Mouse (Mus musculus) R1 (cell line): ENCODE results near the gene Smtn.

Source experiments
- DNase-seq: peaks from one replicate; pipeline ENCODE4 v3.0.0-alpha.2; 2018; ENCODE audit warnings: low read depth, low spot score

Smtn gene

DNA sequence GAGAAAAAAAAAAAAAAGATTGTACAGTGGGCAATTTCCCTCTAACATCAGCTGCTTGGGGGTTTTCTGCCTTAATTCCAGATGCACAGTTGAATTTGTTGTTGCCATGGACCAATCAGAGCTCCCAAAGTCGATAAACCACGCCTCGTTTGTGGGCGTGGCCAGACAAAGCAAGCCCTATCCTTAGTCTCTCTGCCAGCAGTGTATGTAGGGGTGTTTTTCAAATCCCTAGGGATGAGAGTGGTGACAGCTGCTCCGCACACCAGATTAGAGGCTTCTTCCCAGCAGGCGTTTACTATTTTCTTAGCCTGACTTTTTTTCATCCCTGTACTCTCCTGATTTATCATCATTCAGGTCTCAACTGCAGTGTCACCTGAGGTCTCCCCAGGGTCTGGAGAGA is 7.6 kb upstream of the Smtn start:
- peak; percentile 96 for DNase-seq

DNA sequence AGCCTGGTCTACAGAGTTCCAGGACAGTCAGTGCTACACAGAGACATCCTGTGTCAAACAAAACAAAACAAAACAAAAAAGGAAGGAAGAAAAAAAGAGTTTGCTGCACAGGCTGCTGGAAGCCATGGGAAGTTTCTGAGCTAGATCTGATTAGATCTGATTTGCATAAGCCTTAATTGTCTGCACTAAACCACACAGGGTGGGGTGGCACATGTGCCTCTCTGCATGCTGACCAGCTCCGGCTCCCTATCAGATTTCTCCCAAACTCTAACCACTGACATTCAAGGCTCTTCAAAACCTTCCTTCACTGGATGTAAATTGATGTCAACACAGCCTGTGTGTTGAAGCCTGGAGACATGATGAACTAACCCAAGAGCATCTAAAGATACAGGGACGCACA is 6.6 kb upstream of the Smtn start:
- no peak for DNase-seq

DNA sequence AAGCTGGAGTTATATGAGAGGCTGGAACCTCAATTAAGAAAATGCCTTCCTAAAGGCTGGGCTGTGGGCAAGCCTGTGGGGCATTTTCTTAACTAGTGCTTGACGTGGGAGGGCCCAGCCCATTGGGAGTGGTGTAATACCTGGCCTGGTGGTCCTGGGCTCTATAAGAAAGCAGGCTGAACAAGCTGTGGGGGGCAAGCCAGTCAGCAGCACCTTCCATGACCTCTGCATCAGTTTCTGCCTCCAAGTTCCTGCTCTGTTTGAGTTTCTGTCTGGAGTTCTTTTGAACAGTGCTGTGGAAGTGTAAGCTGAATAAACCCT is 5.8 kb upstream of the Smtn start:
- no peak for DNase-seq

DNA sequence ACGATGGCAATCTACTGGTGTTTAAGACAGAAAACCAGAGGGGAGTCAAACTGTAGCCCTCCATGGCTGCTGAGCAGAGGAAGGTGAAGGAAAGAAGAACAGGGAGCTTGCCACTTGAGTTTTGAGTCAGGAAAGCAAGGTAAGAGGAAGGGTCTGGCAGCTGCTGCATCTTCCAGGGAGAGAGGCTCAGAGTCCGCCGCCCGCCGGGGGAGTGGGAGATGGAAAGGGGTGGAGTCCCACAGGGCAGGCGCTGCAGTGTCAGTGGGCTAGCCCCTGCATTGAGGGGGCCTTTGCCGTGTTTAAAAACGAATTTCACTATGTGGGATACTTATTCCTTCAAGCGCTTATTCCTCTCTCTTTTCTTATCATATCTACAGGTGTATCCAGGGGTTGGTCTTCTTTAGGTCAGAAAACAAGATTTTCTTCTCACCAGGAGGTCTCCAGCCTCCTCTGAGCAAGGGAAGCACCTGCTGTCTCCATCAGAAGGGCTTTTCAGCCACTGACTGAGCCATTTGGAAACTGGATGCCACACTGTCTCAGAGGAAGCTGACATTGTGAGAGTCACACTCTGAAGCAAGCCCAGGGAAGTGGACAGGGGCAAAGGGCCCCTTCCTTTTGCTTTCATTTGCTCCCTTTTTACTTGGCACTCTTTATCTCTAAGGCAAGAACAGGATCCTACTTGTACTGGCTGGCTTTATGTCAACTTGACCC is 5.3 kb upstream of the Smtn start:
- peak; percentile 41 for DNase-seq

DNA sequence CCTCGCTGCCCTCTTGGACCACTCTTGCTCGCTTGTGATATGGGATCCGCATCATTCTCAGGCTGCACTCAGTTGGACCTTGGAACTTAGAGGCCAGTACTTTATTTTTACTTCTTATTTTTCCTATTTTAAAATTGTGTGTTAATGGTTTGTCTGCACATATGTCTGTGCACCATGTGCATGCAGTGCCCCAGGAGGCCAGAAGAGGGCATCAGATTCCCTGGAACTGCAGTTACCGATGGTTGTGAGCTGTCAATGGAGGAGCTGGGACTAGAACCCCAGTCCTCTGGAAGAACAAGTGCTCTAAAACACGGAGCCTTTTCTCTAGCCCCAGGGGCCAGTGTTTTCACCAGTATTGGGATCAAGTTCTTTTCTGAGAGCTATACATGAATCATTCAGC is 4.0 kb upstream of the Smtn start:
- peak; percentile 46 for DNase-seq

DNA sequence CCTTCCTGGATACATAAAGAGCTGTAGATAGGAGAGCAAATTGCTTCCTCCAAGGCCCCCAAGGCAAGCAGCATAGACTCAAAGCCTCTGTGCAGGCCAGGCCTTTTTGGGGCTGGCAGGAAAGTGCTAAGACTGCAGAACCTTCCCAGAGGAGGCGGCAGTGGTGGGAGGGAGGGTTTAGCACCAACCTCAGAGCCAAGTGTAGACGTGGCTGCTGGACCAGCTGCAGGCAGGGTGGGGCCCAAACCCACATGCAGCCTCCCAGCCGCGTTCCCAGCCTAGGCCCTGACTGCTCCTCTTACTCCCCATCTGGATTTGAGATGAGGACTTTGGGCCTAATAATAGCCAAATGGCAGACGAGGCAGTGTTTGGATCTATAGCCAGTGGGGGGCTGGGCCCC is 2.6 kb upstream of the Smtn start:
- no peak for DNase-seq

DNA sequence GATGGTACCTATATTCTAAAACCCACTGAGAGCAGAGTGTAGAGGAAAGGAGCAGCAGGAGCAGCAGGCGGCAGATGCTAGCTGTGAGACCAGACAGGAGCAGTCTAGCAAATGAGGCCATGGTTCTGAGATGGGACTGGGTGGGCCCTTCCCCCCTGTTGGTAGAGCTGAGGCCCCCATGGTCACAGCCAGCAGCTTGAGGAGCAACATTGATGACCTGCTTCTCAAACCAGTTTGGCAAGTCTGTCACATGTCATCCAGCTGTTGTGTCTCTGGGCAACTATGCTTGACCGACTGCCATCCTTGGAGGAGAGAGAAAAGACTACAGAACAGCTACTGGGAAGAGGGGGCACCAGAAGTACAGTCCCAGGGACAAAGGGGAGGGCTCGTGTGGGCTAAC is 1.5 kb upstream of the Smtn start:
- no peak for DNase-seq

DNA sequence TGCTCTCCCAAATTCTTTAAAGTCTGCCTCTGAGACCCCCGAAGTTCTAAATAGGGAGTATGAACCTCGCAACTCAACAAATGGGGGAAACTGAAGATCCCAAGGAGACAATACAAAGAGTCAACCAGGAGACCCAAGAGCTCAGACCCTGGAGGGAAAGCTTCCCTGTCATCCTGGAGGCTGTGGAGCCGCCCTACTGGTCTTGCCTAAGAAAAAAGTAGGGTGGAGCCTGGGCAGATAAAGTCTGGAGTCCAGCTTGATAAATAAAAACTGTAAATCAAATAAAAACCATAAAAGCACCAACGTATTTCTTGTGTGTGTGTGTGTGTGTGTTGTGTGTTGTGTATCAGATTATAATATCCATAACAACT is 601 bp downstream of the Smtn start:
- peak; percentile 44 for DNase-seq

DNA sequence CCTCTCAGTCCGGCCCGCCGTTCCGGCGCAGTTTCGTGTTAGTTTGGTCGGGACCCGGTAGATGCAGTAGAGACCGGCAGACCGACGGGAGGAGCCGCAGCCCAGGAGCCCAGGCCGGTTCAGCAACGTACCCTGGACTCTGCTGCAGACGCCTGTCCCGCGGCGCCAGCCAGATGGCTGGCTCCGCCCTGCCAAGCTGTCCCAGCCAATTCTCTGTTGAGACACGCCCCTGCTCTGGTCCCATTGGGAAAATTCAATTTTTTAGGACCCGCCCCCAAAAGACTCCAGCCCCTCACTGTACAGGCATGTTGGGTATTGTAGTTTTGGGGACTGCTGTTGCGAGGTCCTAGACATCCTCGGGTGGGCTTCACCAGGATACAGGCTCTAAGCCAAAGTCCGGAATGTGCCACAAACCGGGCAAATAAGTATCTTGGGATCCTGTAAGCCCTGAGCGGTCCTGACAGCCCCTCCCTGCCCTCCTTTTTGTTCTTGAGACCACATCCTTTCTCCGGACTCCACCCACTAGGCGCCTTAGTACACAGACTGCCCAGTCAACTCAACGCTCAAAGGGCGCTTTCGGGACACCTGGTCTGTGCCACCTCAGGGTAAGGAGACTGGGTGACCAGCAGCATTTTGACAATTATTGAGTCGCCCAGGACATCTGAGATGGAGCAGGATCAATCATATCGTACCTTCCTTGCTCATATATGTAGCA is 1.1 kb downstream of the Smtn start:
- DNase-seq: peak; percentile 97

DNA sequence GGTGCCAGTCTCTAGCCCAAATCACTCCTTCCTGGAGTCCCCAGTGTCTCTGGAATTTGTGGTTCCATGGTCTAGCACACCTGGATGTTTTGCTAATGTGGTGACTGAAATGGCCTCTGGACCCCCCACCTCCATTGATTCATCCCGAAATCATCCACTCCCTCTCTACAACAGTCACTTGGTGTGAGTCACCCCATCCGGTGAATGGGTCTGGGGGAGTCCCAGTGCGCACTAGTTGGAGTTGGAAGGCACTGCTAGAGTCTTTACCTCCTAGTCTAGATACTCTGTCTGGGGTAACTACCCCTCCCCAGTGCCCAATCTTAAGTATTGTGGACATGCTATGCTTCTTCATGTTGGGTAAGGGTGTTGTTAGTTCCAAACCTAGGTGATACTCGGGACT is 2.1 kb downstream of the Smtn start:
- DNase-seq: no peak

DNA sequence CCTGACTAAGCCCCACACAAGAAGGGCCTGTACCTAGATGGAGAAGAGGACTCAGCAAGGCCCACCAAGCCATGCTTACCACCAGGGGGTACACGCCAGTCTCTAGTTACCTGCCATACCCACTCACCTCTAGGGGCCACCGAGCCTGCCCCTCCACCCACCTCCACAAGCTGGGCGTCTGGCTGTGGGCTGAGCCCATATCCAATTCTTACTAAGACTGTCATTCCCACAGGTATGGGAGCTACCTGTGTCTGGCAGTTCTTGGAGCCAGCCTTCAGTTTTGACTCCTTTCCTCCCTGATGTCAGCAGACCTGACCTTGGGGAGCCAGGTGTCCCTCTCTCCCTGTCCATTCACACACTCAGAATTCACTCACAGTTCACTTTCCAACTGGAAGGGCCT is 2.7 kb downstream of the Smtn start:
- DNase-seq: no peak

DNA sequence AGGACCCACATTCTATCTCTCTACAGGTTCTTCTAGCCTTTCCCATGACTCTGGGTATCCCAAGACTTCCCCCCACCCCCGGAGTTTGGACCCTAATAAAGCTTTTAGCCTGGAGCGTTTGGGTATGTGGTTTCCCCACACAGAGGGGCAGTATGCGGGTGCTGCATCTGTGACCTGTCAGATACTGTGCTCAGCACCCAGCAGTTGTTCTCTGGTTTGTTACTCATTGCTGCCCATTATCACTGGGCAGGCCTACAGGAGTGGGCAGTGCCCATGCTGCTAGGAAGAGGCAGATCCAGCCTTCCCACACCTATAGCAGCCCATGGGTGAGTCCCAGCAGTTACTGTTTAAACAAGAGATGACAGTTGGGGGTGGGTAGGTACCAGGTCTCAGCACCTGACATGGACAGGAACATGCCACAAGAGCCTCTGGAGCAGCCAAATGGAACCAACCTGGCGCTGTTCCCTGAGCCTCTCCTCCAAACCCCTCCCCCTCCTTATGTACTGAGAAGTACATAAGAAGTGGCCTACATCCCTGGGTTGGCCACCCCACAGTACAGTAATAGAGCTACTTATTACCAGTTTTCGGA is 3.6 kb downstream of the Smtn start:
- DNase-seq: no peak

DNA sequence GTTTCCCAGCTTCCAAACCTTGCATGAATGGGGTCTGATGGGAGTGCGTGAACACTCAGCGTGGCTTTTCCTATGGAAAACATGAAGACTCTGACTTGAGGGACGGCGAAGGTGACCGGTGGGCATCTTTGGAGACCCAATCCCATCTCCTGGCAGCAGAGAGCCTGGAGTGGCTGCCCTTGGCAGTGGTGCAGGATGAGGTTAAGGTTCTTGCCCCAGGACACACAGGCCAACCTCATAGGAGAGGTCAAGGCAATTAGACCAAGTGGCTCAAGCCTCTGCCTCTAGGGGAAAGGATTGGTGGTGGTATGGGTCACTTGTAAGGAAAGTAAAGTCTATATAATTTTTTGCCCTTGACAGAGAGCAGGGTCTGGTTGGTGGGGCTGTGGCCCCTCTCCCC is 4.3 kb downstream of the Smtn start:
- DNase-seq: no peak

DNA sequence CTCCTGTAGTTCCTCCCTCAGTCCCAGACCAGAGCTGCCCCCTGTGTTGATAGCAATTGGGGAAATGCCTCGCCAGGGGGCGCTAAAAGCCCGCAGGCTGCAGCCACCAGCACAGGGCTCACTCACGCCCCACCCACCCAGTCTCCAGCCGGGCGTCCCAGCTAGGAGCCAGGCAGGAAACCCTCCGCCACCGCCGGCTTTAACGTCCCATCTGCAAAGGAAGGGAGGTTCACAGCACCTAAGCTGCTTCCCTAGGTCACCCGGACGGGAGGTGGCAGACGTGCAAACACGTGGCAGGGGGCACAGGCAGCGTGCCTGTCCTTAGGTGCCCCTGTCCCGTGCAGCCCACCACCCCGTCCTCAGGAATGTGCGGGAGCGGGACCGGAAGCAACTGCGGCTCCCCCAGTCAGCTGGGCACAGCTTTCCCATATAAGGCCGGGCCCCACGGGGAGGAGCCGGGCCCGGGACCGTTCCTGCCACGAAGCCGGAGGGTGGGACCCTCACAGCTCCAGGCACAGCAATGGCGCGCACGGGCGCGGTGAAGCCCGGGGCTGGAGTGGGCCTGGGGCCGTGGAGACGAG is 4.9 kb downstream of the Smtn start:
- DNase-seq: peak; percentile 95

DNA sequence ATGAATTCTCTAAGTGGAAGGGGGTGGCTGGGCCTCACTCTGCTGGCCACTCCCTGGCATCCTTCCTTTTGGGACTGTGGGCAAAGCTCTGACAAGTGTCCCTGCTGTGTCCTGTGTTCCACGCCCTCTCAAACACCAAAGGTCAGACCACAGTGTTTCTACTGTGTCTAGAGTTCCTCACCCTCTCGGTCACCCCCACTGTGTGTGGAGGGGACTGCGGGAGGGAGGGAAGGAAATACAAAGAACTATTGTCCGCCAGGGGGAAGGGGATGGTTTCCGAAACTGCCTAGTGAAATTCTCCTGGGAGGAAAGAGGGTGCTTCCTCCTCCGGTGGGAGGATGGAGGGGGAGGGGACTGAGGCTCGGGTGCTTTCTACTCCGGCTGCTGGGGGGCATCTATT is 5.5 kb downstream of the Smtn start:
- no peak for DNase-seq

DNA sequence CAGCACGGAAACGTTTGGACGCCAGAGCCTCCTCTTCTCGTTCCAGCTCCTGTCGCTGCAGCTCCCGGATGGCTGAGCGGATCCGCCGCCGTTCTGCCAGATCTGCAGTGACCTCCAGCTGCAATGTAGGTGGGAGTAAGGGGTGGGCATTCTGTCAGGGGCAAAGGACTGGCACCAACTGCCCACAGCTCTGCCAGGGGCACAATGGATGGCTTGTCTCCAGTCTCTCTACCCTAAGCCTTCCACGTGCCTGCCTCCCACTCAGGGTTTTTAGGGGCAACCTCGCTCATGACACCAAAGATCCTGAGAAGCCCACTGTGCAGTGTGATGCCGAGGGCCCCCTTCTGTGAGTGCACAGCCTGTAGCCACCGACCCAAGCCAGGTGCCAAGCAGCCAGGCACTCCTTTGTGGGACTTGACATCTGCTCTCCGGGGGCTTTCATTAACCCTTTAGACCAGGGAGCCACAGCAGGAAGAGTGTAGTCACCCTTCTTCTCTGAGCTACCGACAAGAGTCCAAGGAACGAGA is 6.9 kb downstream of the Smtn start:
- DNase-seq: no peak

DNA sequence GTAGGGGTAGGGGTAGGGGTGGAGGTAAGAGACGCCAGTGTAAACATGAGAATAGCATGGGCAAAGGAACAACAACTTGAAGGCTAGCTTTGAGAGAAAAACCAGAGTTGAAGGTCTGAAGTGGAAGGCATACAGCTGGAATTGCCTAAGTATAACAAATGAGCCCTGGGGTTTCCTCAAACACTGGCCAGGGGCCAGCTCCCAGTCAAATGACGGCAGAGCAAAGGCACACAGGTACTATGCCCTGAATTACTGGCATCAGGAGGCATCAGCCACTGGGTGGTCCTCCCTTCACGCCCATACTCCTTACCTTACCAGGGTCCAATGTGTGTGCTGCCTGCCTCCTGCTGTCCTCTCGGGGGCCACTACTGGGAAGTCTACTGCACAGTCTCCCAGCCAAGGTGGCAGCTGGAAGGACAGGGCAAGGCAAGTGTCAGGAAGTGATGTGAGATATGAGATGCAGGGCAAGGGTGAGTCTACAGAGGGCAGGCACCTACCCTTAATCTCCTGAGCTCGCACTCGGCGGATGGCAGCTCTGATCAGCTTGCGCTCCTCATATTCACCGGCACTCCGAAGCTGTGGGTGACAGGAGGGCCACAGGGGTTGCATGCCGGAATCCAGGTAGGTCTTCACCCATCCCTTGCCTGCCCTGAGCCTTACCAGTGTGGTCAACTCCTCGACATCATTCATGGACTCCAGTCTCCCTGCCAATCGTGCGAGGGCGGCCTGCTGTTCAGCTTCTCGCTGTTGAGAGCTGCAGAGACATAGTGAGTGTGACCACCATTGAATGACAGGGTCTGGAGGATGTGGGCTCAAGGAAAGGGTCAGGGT is 8.1 kb downstream of the Smtn start:
- no peak for DNase-seq

DNA sequence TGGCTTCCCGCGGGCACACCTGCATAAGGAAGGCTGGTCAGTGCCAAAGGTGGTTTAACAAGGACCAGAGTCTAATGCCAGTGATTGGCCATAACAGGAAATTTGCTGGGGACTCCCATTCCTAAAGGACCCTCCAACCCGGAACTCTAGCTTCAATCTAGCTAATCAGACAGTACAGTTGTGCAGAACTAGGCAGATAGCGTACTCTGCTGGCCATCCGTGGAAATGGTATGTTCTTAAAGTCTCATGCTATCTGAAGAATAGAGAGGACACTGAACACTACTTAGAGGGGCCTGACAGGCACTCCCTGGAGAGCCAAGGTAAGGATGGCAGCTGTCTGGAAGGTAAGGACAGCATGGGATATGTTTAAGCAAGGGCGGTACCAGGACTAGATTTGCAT is 8.8 kb downstream of the Smtn start:
- peak; percentile 42 for DNase-seq

DNA sequence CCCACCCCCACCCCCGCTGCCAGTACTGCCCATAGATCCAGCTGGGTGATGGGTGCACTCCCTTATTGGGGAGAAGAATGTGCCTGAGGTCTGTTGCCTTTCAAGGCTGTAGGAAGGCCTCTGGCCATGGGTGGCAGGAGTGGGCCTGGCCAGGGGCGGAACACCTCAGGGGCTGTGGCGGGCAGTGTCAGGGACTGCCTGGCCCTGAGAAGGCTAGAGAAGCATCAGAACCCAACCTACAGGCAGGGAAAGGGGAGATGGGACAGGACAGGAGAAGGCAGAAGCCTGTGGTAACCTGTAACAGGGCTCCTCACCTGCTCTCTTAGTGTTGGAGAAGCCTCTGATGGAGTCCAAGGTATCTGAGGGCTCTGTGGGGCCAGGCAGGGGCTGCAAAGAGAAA is 9.7 kb downstream of the Smtn start:
- DNase-seq: no peak

DNA sequence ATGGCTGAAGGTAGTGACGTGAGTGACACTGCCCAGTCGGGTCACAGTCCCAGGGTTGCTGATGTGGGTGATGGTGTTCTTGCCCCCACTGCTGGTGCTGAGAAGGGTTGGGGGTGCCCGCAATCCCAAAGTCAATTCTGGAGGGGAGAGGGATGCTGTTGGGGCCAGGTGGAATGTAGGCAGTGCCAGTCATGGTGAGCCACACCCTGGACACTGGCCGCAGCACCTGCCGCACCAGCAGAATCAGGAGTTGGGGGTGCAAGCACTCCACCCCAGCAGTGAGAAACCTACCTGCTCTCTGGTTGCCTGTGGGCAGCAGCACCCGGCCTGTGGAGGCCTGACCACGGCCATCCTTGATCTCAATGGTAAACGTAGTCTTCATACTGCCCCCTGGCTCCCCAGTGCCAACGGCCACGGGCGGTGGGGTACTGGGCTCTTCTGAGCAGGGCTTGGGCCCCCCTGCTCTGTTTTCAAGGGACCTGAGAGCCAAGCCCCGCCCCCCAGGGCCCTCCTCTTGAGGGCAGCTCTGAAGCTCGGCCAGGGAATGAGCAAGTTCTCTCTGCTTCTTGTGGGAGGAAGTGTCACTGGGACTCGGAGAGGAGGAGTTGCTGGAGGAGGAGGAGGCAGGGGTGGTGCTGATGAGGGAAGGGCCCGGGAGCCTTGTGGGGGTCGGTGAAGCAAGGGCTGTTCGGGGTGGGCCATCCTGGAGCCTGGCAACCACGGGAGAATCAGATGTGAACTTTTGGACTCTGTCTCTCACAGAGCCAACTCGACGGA is 10.7 kb downstream of the Smtn start:
- no peak for DNase-seq

DNA sequence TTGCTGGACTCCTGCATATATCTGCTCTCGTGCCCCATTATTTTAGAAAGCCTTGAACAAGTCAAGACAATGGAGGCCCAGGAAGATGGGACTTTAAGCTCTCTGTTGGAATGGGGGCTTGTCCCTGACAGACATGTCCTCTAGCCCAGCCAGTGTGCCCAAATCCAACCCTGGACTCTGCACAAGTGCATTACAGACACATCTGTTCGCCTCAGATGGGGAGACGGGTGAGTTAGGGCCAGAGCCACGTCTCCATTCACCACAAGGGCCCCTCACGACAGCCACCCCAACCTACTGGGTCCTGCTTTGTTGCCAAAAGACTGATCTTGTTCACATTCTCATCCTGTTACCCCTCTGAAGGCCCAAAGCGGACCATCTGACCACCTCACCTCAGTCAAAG is 12.2 kb downstream of the Smtn start:
- DNase-seq: no peak
